Mouse (Mus musculus): ENCODE data around the gene Mcts2. TPM values are rescaled to one million over a fixed set of nuclear protein-coding genes. Genes with fewer than 3 reads are reported as not detected.

Gene Mcts2
- polyA plus RNA-seq, 1 experiment, result 31.5 TPM

DNA sequence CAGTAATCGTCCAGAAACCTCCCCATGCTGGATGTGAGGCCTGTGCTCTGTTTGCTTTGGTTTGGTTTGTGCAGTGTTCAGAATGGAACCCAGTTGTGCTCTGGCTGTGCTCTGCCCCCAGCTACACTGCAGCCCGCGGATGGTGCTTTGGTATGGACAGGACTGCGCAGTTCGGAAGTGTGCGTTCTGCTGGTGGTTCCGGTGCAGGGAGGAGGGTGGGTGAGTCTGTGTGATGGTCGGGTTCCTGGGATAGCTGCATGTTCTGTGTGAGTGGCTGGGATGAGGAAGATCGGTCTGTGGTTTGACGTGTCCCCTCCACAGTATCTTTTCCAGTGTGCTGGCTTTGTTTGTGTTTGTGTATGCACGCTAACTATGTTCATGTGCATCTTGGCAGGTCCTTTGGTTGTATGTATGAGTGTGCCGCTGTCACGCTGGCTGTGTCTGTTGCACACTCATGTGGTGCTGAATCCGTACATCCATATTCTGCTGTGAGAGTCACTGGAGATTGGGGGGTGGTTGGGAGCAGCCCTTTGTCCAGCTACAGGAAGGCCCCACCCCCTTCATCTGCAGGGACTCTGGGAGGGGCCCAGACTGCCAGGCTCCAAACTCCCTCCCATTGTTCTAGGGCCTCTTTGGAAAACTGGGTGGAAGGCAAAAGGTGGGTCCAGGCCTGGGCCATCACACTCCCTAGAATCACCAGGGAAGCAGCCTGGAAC, 41.1 kb downstream of the Mcts2 start:
- H3K4me3 ChIP-seq (ENCODE audit: low read depth, low read length), result peak overlapping the region; percentile 31
- no peaks in the 10 kb centered on the region for H3K9me3 ChIP-seq (replicated peaks; ENCODE audit: control insufficient read depth, insufficient read depth, low read length, poor library complexity, severe bottlenecking)
- peak; percentile 68; the same call in 1 of the 2 replicates for TF ChIP-seq EP300 (IDR thresholded peaks at IDR 0.05; ENCODE audit: insufficient read depth, low read depth, low read length)
- no peak for TF ChIP-seq POLR2A (IDR thresholded peaks at IDR 0.05; ENCODE audit: insufficient read depth, low read length)
- H3K27me3 ChIP-seq (ENCODE audit: control insufficient read depth, insufficient read depth, low read length, poor library complexity, severe bottlenecking), result no peaks in the 10 kb centered on the region
- no peaks in the 10 kb centered on the region for H3K36me3 ChIP-seq (ENCODE audit: control insufficient read depth, insufficient read depth, low read length, poor library complexity, severe bottlenecking)
- peaks cover 14% of the 10 kb centered on the region for H3K4me1 ChIP-seq (ENCODE audit: control insufficient read depth, insufficient read depth, low read length)
- 0 out of 2 replicates have a peak overlapping the region, but pooled peaks have one; percentile 1 for H3K9ac ChIP-seq (ENCODE audit: low read depth, poor library complexity, severe bottlenecking)
- H3K27ac ChIP-seq (ENCODE audit: insufficient read depth, low read length), result peak overlapping the region; percentile 74

DNA sequence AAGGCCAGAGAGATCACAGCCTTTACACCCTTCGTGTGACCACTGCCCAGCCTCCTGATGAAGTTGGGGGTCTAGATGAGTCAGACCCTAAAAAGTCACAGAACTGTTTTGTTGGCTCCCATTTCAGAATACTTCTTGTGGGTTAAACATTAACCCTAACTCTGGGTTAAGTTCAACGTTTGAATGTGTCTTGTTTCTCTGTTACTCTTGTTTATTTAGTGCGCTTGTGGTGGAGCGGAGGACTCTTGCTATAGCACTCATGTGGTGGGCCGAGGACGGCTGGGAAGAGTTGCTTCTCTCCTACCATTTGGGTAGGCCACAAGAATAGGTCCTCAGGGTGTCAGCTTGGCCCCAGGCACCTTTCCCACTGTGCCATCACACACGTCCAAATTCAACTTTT, 41.8 kb downstream of the Mcts2 start:
- Histone ChIP-seq H3K27me3 (ENCODE audit: control insufficient read depth, insufficient read depth, low read length, poor library complexity, severe bottlenecking) (no peaks in the 10 kb centered on the region), H3K36me3 (ENCODE audit: control insufficient read depth, insufficient read depth, low read length, poor library complexity, severe bottlenecking) (no peaks in the 10 kb centered on the region), H3K4me3 (ENCODE audit: low read depth, low read length) (no peak overlapping the region), H3K9me3 (replicated peaks; ENCODE audit: control insufficient read depth, insufficient read depth, low read length, poor library complexity, severe bottlenecking) (no peaks in the 10 kb centered on the region), H3K9ac (ENCODE audit: low read depth, poor library complexity, severe bottlenecking) (no peak overlapping the region), H3K27ac (ENCODE audit: insufficient read depth, low read length) (peak overlapping the region; percentile 42; the same call in 1 of the 2 replicates), H3K4me1 (ENCODE audit: control insufficient read depth, insufficient read depth, low read length) (peaks cover 14% of the 10 kb centered on the region)
- TF ChIP-seq CTCF (IDR thresholded peaks at IDR 0.05; ENCODE audit: low read depth, low read length) (no peak), EP300 (IDR thresholded peaks at IDR 0.05; ENCODE audit: insufficient read depth, low read depth, low read length) (no peak), POLR2A (IDR thresholded peaks at IDR 0.05; ENCODE audit: insufficient read depth, low read length) (no peak)

GRCm38 (mm10) chr2:152729013-152729635, 42.3 kb downstream of the Mcts2 start:
- Histone ChIP-seq H3K4me1 (ENCODE audit: control insufficient read depth, insufficient read depth, low read length) (peaks cover 14% of the 10 kb centered on the region), H3K9ac (ENCODE audit: low read depth, poor library complexity, severe bottlenecking) (no peak overlapping the region), H3K4me3 (ENCODE audit: low read depth, low read length) (no peak overlapping the region)

GRCm38 (mm10) chr2:152729636-152730020, 42.8 kb downstream of the Mcts2 start:
- Histone ChIP-seq H3K4me3 (ENCODE audit: low read depth, low read length) (no peak overlapping the region), H3K9ac (ENCODE audit: low read depth, poor library complexity, severe bottlenecking) (no peak overlapping the region)
- TF ChIP-seq POLR2A (IDR thresholded peaks at IDR 0.05; ENCODE audit: insufficient read depth, low read length), result no peak
- TF ChIP-seq CTCF (IDR thresholded peaks at IDR 0.05; ENCODE audit: low read depth, low read length), result no peak
- no peak for TF ChIP-seq EP300 (IDR thresholded peaks at IDR 0.05; ENCODE audit: insufficient read depth, low read depth, low read length)

More at GRCm38 (mm10) chr2:152729013-152729635, 42.3 kb downstream of the Mcts2 start:
- no peaks in the 10 kb centered on the region for H3K27me3 ChIP-seq (ENCODE audit: control insufficient read depth, insufficient read depth, low read length, poor library complexity, severe bottlenecking)
- H3K27ac ChIP-seq (ENCODE audit: insufficient read depth, low read length), result peak overlapping the region; percentile 21; the same call in 1 of the 2 replicates
- TF ChIP-seq EP300 (IDR thresholded peaks at IDR 0.05; ENCODE audit: insufficient read depth, low read depth, low read length), result no peak
- no peaks in the 10 kb centered on the region for H3K9me3 ChIP-seq (replicated peaks; ENCODE audit: control insufficient read depth, insufficient read depth, low read length, poor library complexity, severe bottlenecking)
- H3K36me3 ChIP-seq (ENCODE audit: control insufficient read depth, insufficient read depth, low read length, poor library complexity, severe bottlenecking), result no peaks in the 10 kb centered on the region

DNA sequence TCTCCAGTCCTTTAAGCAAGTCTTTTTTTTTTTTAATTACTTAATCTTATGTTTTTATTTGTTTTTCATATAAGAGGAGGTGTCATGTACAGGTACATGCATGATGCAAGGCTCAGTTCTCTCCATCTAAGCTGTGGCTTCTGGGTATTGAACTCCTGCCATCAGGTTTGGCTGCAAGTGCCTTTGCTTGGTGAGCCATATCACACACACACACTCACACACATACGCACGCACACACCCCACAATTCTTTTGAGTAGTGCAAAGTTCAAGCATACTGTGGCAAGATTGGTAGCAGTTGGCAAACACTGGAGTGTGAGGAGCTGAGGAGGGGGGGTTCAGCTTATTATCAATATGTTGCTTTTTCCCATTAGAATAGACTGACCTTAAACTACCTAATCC, 46.4 kb downstream of the Mcts2 start:
- TF ChIP-seq EP300 (IDR thresholded peaks at IDR 0.05; ENCODE audit: insufficient read depth, low read depth, low read length) (no peak), POLR2A (IDR thresholded peaks at IDR 0.05; ENCODE audit: insufficient read depth, low read length) (no peak), CTCF (IDR thresholded peaks at IDR 0.05; ENCODE audit: low read depth, low read length) (no peak)
- Histone ChIP-seq H3K9ac (ENCODE audit: low read depth, poor library complexity, severe bottlenecking) (no peak overlapping the region), H3K9me3 (replicated peaks; ENCODE audit: control insufficient read depth, insufficient read depth, low read length, poor library complexity, severe bottlenecking) (no peaks in the 10 kb centered on the region), H3K36me3 (ENCODE audit: control insufficient read depth, insufficient read depth, low read length, poor library complexity, severe bottlenecking) (no peaks in the 10 kb centered on the region), H3K27me3 (ENCODE audit: control insufficient read depth, insufficient read depth, low read length, poor library complexity, severe bottlenecking) (no peaks in the 10 kb centered on the region), H3K4me1 (ENCODE audit: control insufficient read depth, insufficient read depth, low read length) (peaks cover 10% of the 10 kb centered on the region), H3K27ac (ENCODE audit: insufficient read depth, low read length) (no peak overlapping the region), H3K4me3 (ENCODE audit: low read depth, low read length) (no peak overlapping the region)

More at GRCm38 (mm10) chr2:152729636-152730020, 42.8 kb downstream of the Mcts2 start:
- H3K9me3 ChIP-seq (replicated peaks; ENCODE audit: control insufficient read depth, insufficient read depth, low read length, poor library complexity, severe bottlenecking), result no peaks in the 10 kb centered on the region
- no peaks in the 10 kb centered on the region for H3K36me3 ChIP-seq (ENCODE audit: control insufficient read depth, insufficient read depth, low read length, poor library complexity, severe bottlenecking)
- no peaks in the 10 kb centered on the region for H3K27me3 ChIP-seq (ENCODE audit: control insufficient read depth, insufficient read depth, low read length, poor library complexity, severe bottlenecking)
- H3K27ac ChIP-seq (ENCODE audit: insufficient read depth, low read length), result peak overlapping the region; percentile 21
- H3K4me1 ChIP-seq (ENCODE audit: control insufficient read depth, insufficient read depth, low read length), result peaks cover 14% of the 10 kb centered on the region

DNA sequence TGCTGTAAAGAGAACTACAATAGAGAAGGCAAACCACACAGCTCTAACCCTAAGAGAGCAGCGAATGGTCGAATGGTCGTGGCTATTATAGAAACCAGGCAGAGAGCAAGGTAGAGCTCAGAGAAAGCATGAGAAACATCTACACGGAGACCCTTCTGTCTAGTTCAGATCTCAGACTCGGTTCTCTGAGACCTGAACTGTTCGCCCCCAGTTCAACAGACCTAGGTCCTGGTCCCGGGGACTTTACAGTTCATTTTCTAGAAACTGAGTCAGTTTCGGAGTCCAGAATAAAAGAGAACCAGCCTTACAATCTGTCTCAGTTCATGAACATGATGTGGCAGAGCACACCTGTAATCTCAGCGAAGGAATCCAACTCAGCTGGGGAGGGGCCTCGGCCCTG, 47.7 kb downstream of the Mcts2 start:
- H3K27ac ChIP-seq (ENCODE audit: insufficient read depth, low read length), result 0 out of 2 replicates have a peak overlapping the region, but pooled peaks have one; percentile 16
- TF ChIP-seq POLR2A (IDR thresholded peaks at IDR 0.05; ENCODE audit: insufficient read depth, low read length) (no peak), CTCF (IDR thresholded peaks at IDR 0.05; ENCODE audit: low read depth, low read length) (no peak), EP300 (IDR thresholded peaks at IDR 0.05; ENCODE audit: insufficient read depth, low read depth, low read length) (no peak)
- no peak overlapping the region for H3K9ac ChIP-seq (ENCODE audit: low read depth, poor library complexity, severe bottlenecking)
- no peaks in the 10 kb centered on the region for H3K9me3 ChIP-seq (replicated peaks; ENCODE audit: control insufficient read depth, insufficient read depth, low read length, poor library complexity, severe bottlenecking)
- no peaks in the 10 kb centered on the region for H3K36me3 ChIP-seq (ENCODE audit: control insufficient read depth, insufficient read depth, low read length, poor library complexity, severe bottlenecking)
- no peak overlapping the region for H3K4me3 ChIP-seq (ENCODE audit: low read depth, low read length)
- H3K4me1 ChIP-seq (ENCODE audit: control insufficient read depth, insufficient read depth, low read length), result peaks cover 4% of the 10 kb centered on the region
- no peaks in the 10 kb centered on the region for H3K27me3 ChIP-seq (ENCODE audit: control insufficient read depth, insufficient read depth, low read length, poor library complexity, severe bottlenecking)

Measured in ES-Bruce4 (cell line).